In genomic region chr5:145279948-145280347, GRCm38 (mm10) we compare ENCODE assay signal across 8 mouse cellular contexts. TPM values are rescaled to one million over a fixed set of nuclear protein-coding genes. Genes with fewer than 3 reads are reported as not detected.
DNase-seq lines count a peak whose midpoint lies in the region; ATAC-seq and TF ChIP-seq lines count a peak whose summit lies in the region.

No protein-coding gene starts in this region.

- TF ChIP-seq POLR2A in cerebellum, adult 2 months (IDR thresholded peaks at IDR 0.05; ENCODE audit: borderline replicate concordance, insufficient read depth, low read length): no peak

- WGBS in cerebellum, adult 2 months: 94% methylated on average over 2 of the region's 2 CpGs
- 87% methylated on average over 2 of the region's 2 CpGs for WGBS in lung, postnatal 0 days
- 92% methylated on average over 2 of the region's 2 CpGs for WGBS in liver, embryonic 16.5 days (ENCODE audit: insufficient replicate concordance)

- H3K27ac ChIP-seq in cerebellum, adult 2 months (ENCODE audit: insufficient read depth, low read length): no peak overlapping the region
- H3K27ac ChIP-seq in lung, postnatal 0 days (ENCODE audit: low read length): no peak overlapping the region
- no peak overlapping the region for H3K27ac ChIP-seq in liver, embryonic 16.5 days (ENCODE audit: low read length)

- no peak overlapping the region for H3K4me3 ChIP-seq in cerebellum, adult 2 months (replicated peaks; ENCODE audit: insufficient read depth, low read depth, low read length)
- peak overlapping the region; percentile 73; the same call in 1 of the 2 replicates for H3K4me3 ChIP-seq in lung, postnatal 0 days (ENCODE audit: low read depth, low read length)
- H3K4me3 ChIP-seq in liver, embryonic 16.5 days (ENCODE audit: low read depth, low read length): peak overlapping the region; percentile 84

- H3K4me2 ChIP-seq in lung, postnatal 0 days (replicated peaks; ENCODE audit: low read depth, low read length): peak overlapping the region; percentile 75; the same call in 1 of the 2 replicates
- H3K4me2 ChIP-seq in liver, embryonic 16.5 days (ENCODE audit: low read depth, low read length): no peak overlapping the region; the same call in 1 of the 2 replicates

- no peak for ATAC-seq in lung, postnatal 0 days
- ATAC-seq in liver, embryonic 16.5 days (ENCODE audit: low read depth): no peak

- no peaks in the 10 kb centered on the region for H3K9me3 ChIP-seq in lung, postnatal 0 days (ENCODE audit: low read length)
- no peaks in the 10 kb centered on the region for H3K9me3 ChIP-seq in liver, embryonic 16.5 days (replicated peaks; ENCODE audit: control insufficient read depth, low read length)

- no peak for TF ChIP-seq CTCF in cerebellum, adult 2 months (IDR thresholded peaks at IDR 0.05; ENCODE audit: borderline replicate concordance, insufficient read depth, low read depth, low read length)
- no peak for TF ChIP-seq CTCF in lung, postnatal 0 days (IDR thresholded peaks at IDR 0.05)

- DNase-seq in cerebellum, adult 2 months: peak; percentile 20 to 24
- DNase-seq in cerebellum, postnatal 4 days (ENCODE audit: low spot score in 2 of 2): no peak
- no peak for DNase-seq in lung, postnatal 0 days (ENCODE audit: low spot score)
- no peak for DNase-seq in lung, postnatal 36 days
- DNase-seq in embryo, embryonic 10 days (ENCODE audit: low spot score): no peak
- no peak for DNase-seq in cerebellum, adult 9-10 months
- no peak for DNase-seq in adrenal gland, adult 18-20 months (ENCODE audit: low spot score in 2 of 2)

- no peaks in the 10 kb centered on the region for H3K27me3 ChIP-seq in cerebellum, adult 2 months (ENCODE audit: control insufficient read depth, insufficient read depth, low read length)
- no peaks in the 10 kb centered on the region for H3K27me3 ChIP-seq in lung, postnatal 0 days (replicated peaks; ENCODE audit: insufficient read depth, low read length)
- H3K27me3 ChIP-seq in liver, embryonic 16.5 days (ENCODE audit: control insufficient read depth, insufficient read depth, low read depth, low read length): no peaks in the 10 kb centered on the region

- no peak for TF ChIP-seq EP300 in lung, postnatal 0 days (IDR thresholded peaks at IDR 0.05)

- no peak overlapping the region for H3K9ac ChIP-seq in lung, postnatal 0 days (replicated peaks; ENCODE audit: low read depth)
- H3K9ac ChIP-seq in liver, embryonic 16.5 days (ENCODE audit: low read depth, low read length): peak overlapping the region; percentile 84; the same call in 1 of the 2 replicates

- no peaks in the 10 kb centered on the region for H3K36me3 ChIP-seq in lung, postnatal 0 days (ENCODE audit: insufficient read depth, low read length)
- H3K36me3 ChIP-seq in liver, embryonic 16.5 days (ENCODE audit: control insufficient read depth, insufficient read depth): peaks cover 16% of the 10 kb centered on the region

- peaks cover 4% of the 10 kb centered on the region for H3K4me1 ChIP-seq in cerebellum, adult 2 months (ENCODE audit: control insufficient read depth, insufficient read depth, low read length)
- no peaks in the 10 kb centered on the region; the same call in 1 of the 2 replicates for H3K4me1 ChIP-seq in lung, postnatal 0 days (ENCODE audit: insufficient read depth, low read depth, low read length)
- peaks cover 7% of the 10 kb centered on the region for H3K4me1 ChIP-seq in liver, embryonic 16.5 days (ENCODE audit: control insufficient read depth, low read depth, low read length)

RNA-seq across cellular contexts. Expression of gene Zscan25, which starts 0.4 kb away (rescaled TPM):
- polyA plus RNA-seq in cerebellum, adult 2 months (2012; rRNA removed): 17.7 and 20.5 TPM in 2 replicates
- 0.51 and 0.54 TPM in 2 replicates for polyA plus RNA-seq in lung, postnatal 0 days (2015; fragmentation: Nextera tagmentation; extraction: Ambion mirVana)
- polyA plus RNA-seq in liver, embryonic 16.5 days (2015; fragmentation: Nextera tagmentation; extraction: Ambion mirVana): 0.14 and 0.22 TPM in 2 replicates
- 10 to 100 TPM; 15.4 to 16.6 TPM for total RNA-seq in adrenal gland, adult 18-20 months (2021)

RNA-seq across cellular contexts. Expression of gene Zfp655, which starts 48.4 kb away (rescaled TPM):
- 26.5 and 26.9 TPM in 2 replicates for polyA plus RNA-seq in cerebellum, adult 2 months (2012; rRNA removed)
- polyA plus RNA-seq in lung, postnatal 0 days (2015; fragmentation: Nextera tagmentation; extraction: Ambion mirVana): 27.6 and 32.1 TPM in 2 replicates
- polyA plus RNA-seq in liver, embryonic 16.5 days (2015; fragmentation: Nextera tagmentation; extraction: Ambion mirVana): 18.8 and 19.3 TPM in 2 replicates
- total RNA-seq in adrenal gland, adult 18-20 months (2021): 10 to 100 TPM; 46.2 to 59.3 TPM

Comparison
In these comparisons a context has a peak if more than half of its experiments do, and no peak if none do; other contexts are left out.
1. DNase-seq: peak in cerebellum, adult 2 months (2 of 2); none in cerebellum, postnatal 4 days (0 of 2), lung, postnatal 0 days (single experiment), lung, postnatal 36 days (single experiment), embryo, embryonic 10 days (single experiment), cerebellum, adult 9-10 months (single experiment) and adrenal gland, adult 18-20 months (0 of 2).
2. RNA of gene Zscan25, which starts 0.4 kb away (polyA plus RNA-seq): 17.7 to 20.5 TPM in cerebellum, adult 2 months; 0.51 to 0.54 TPM in lung, postnatal 0 days and 0.14 to 0.22 TPM in liver, embryonic 16.5 days; every median in the first group is over 10 times any median in the second.